Mouse (Mus musculus): Measurements from ENCODE around the gene Klhl30.

- TF ChIP-seq POLR2A (IDR thresholded peaks at IDR 0.05; ENCODE audit: control insufficient read depth, low read depth, low read length) (no peak), CTCF (IDR thresholded peaks at IDR 0.05; ENCODE audit: control insufficient read depth, insufficient read depth, insufficient replicate concordance, low read depth, low read length) (no peak)
These were observed 33.2 kb upstream of the Klhl30 start for GRCm38 (mm10) chr1:91317656-91318055.
